Mouse (Mus musculus): ENCODE data around the gene Nebl.

- no peak for TF ChIP-seq CTCF (IDR thresholded peaks at IDR 0.05)
- no peak for TF ChIP-seq EP300 (IDR thresholded peaks at IDR 0.05)
Measured at GRCm38 (mm10) chr2:17515686-17516085, 215.6 kb downstream of the Nebl start.

Measured in lung, postnatal 0 days (tissue).